16 mouse cellular contexts compared by ENCODE assay signal in the genomic region with DNA sequence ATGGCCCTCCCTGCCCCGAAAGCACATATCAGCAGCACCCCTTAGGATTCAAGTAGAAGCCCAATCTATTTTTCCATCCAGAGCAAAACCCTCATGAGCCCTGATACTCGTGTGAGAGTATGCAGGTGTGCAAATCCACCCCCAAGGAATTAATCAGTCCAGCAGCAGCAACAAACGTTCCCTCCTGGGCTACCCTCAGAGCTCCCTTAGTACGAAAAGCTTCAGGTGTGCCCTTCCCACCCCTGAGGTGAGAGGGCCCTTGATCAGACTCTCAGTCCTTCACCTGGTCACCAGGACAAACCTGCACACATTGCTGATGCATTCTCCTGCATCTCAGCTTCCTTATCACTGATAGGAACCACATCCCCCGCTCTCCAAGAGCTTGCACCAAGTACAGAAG. TPM values are rescaled to one million over a fixed set of nuclear protein-coding genes. Genes with fewer than 3 reads are reported as not detected.
"Had no signal": no experiment of that assay in that cellular context is flagged by ENCODE, and none has a peak within 500 bp of the region (broad histone marks: within the 10 kb centered on the region; RNA-seq: fewer than 3 reads in every experiment).

No protein-coding gene starts in this region.

- H3K4me1 ChIP-seq: neural tube, embryonic 12.5 days; neural tube, embryonic 13.5 days; neural tube, embryonic 15.5 days had no signal

- H3K27me3 ChIP-seq: neural tube, embryonic 12.5 days; neural tube, embryonic 13.5 days; neural tube, embryonic 15.5 days had no signal

- H3K9ac ChIP-seq: neural tube, embryonic 12.5 days; neural tube, embryonic 13.5 days; neural tube, embryonic 15.5 days had no signal

- DNase-seq: retina, postnatal 1 day; right cerebral cortex, adult 18-20 months; right cerebral cortex, postnatal 14 days; right cerebral cortex, postnatal 25 days; right cerebral cortex, postnatal 4 days; spleen, adult 18-20 months; thymus, adult 18-20 months; thymus, adult 2 months; thymus, postnatal 14 days; thymus, postnatal 25 days; thymus, postnatal 36 days; thymus, postnatal 4 days had no signal

- H3K27ac ChIP-seq: neural tube, embryonic 12.5 days; neural tube, embryonic 13.5 days; neural tube, embryonic 15.5 days had no signal

- H3K36me3 ChIP-seq: neural tube, embryonic 12.5 days; neural tube, embryonic 13.5 days; neural tube, embryonic 15.5 days had no signal

- H3K4me2 ChIP-seq: neural tube, embryonic 12.5 days; neural tube, embryonic 13.5 days; neural tube, embryonic 15.5 days had no signal

- H3K4me3 ChIP-seq: neural tube, embryonic 12.5 days; neural tube, embryonic 13.5 days; neural tube, embryonic 15.5 days had no signal

- H3K9me3 ChIP-seq: neural tube, embryonic 12.5 days; neural tube, embryonic 13.5 days; neural tube, embryonic 15.5 days had no signal

RNA-seq across cellular contexts. Expression of a gene that starts 37.9 kb away (rescaled TPM):
- total RNA-seq: neutrophil, adult 5-6 weeks had no signal
